ENCODE assay signal across 12 mouse cellular contexts in genomic region chr11:6489257-6489656, GRCm38 (mm10). TPM values are rescaled to one million over a fixed set of nuclear protein-coding genes. Genes with fewer than 3 reads are reported as not detected.
DNase-seq lines count a peak whose midpoint lies in the region.
"Had no signal": no experiment of that assay in that cellular context is flagged by ENCODE, and none has a peak within 500 bp of the region (broad histone marks: within the 10 kb centered on the region; RNA-seq: fewer than 3 reads in every experiment).

No protein-coding gene starts in this region.

- DNase-seq in cerebellum, postnatal 10 days = peak; percentile 67 to 70
- no peak for DNase-seq in cerebellum, adult 18-20 months
- peak; percentile 55 for DNase-seq in left cerebral cortex, postnatal 4 days
- no peak for DNase-seq in left cerebral cortex, adult 8-10 months (ENCODE audit: low spot score in 2 of 2)
- DNase-seq in ZHBTc4 (ENCODE audit: low read depth, low spot score) = peak; percentile 55
- no peak for DNase-seq in lung, postnatal 14 days
- no peak for DNase-seq in lung, postnatal 4 days
- DNase-seq in gastrocnemius, postnatal 14 days = no peak
- DNase-seq: adrenal gland, postnatal 25 days; heart, adult 2 months; heart, postnatal 10 days; thymus, postnatal 25 days had no signal

- intact Hi-C loops in left cerebral cortex, postnatal 4 days (cut with DNase I) = no loop called here
- intact Hi-C loops in gastrocnemius, postnatal 14 days (cut with DNase I; ENCODE audit: low total_unique reads) = no loop called here

RNA-seq across cellular contexts. Expression of gene Purb, which starts 13.5 kb away (rescaled TPM):
- total RNA-seq in left cerebral cortex, postnatal 4 days (2021) = 10 to 100 TPM; 88.1 to 89.5 TPM
- 100 to 1,000 TPM; 221 to 283 (median 254) TPM for total RNA-seq in left cerebral cortex, adult 8-10 months (2022)
- 10 to 100 TPM; 28.5 to 37.4 TPM for total RNA-seq in gastrocnemius, postnatal 14 days (2021)

RNA-seq across cellular contexts. Expression of gene Myo1g, which starts 31.5 kb away (rescaled TPM):
- under 1 TPM; 0.46 to 0.74 TPM for total RNA-seq in left cerebral cortex, postnatal 4 days (2021)
- total RNA-seq in left cerebral cortex, adult 8-10 months (2022) = 1 to 10 TPM in 1 of 4 experiments, under 1 TPM in 3; 0.44 to 1.3 (median 0.67) TPM
- 1 to 10 TPM in 1 of 2 experiments, under 1 TPM in 1; 0.94 to 1.2 TPM for total RNA-seq in gastrocnemius, postnatal 14 days (2021)

RNA-seq across cellular contexts. Expression of gene H2afv, which starts 45.0 kb away (rescaled TPM):
- total RNA-seq in left cerebral cortex, postnatal 4 days (2021) = 10 to 100 TPM; 35.4 to 44.5 TPM
- total RNA-seq in left cerebral cortex, adult 8-10 months (2022) = 10 to 100 TPM; 37.9 to 41.3 (median 39.0) TPM
- 10 to 100 TPM; 41.3 to 46.3 TPM for total RNA-seq in gastrocnemius, postnatal 14 days (2021)

RNA-seq across cellular contexts. Expression of gene Ccm2, which starts 57.4 kb away (rescaled TPM):
- total RNA-seq in left cerebral cortex, postnatal 4 days (2021) = 10 to 100 TPM; 55.6 to 58.9 TPM
- 10 to 100 TPM; 60.8 to 79.1 (median 71.2) TPM for total RNA-seq in left cerebral cortex, adult 8-10 months (2022)
- total RNA-seq in gastrocnemius, postnatal 14 days (2021) = 10 to 100 TPM; 20.8 to 21.6 TPM

Comparison
In these comparisons a context has a peak if more than half of its experiments do, and no peak if none do; other contexts are left out.
1. DNase-seq: peak in cerebellum, postnatal 10 days (2 of 2), left cerebral cortex, postnatal 4 days (single experiment) and ZHBTc4 (single experiment); none in cerebellum, adult 18-20 months (0 of 2), left cerebral cortex, adult 8-10 months (0 of 2), lung, postnatal 14 days (single experiment), lung, postnatal 4 days (0 of 2) and gastrocnemius, postnatal 14 days (single experiment).